Mouse (Mus musculus) spleen, adult 2 months (tissue): ENCODE measurements around the gene Cfd.

Experiments
- CTCF ChIP-seq: fragments of 200-500 bp; IDR thresholded peaks from 2 replicates; pipeline ENCODE4 v1.5.1; 2011; ENCODE audit warnings: mild to moderate bottlenecking, inconsistent platforms; ENCODE audit not compliant: insufficient read depth, insufficient read length, insufficient replicate concordance; ENCODE audit errors: extremely low read depth
- POLR2A ChIP-seq: fragments of 200-500 bp; IDR thresholded peaks from 2 replicates; pipeline ENCODE4 v1.6.1; 2011; ENCODE audit warnings: low read depth, low read length, inconsistent platforms

- TF ChIP-seq POLR2A = no peak
- TF ChIP-seq CTCF = no peak
Measured at GRCm38 (mm10) chr10:79927324-79928029, 36.8 kb downstream of the Cfd start.
